Mouse (Mus musculus) kidney, postnatal 4 days (tissue): Measurements from ENCODE around the gene Stfa2l1.
"Not testable (repeated sequence)": the region's sequence is repeated elsewhere in the genome, so short reads cannot be mapped to it uniquely, and the experiment has no call there.

Source experiments
- DNase-seq, 2 experiments: peaks; one replicate each; pipeline ENCODE4 v3.0.0; 2021; ENCODE audit warnings: mixed read lengths in 2 of 2

Stfa2l1 gene

GRCm38 (mm10) chr16:36156402-36156975, at the start of gene Stfa2l1:
Gene Stfa2l1 (plus strand): TSS chr16:36156811.
- no peak for DNase-seq

GRCm38 (mm10) chr16:36111486-36111885, 45.1 kb upstream of the Stfa2l1 start:
- not testable (repeated sequence) for DNase-seq

- not testable (repeated sequence) for DNase-seq
Measured at GRCm38 (mm10) chr16:36115751-36116150, 40.9 kb upstream of the Stfa2l1 start.

GRCm38 (mm10) chr16:36128092-36128491, 28.5 kb upstream of the Stfa2l1 start:
- DNase-seq = peak; percentile 13 to 31

GRCm38 (mm10) chr16:36131141-36131540, 25.5 kb upstream of the Stfa2l1 start, which contains the start of gene Csta1:
Gene Csta1 (minus strand): TSS chr16:36131241.
- DNase-seq = no peak

GRCm38 (mm10) chr16:36138201-36138600, 18.4 kb upstream of the Stfa2l1 start:
- no peak for DNase-seq

GRCm38 (mm10) chr16:36167841-36168240, 11.2 kb downstream of the Stfa2l1 start:
- not testable (repeated sequence) for DNase-seq

GRCm38 (mm10) chr16:36176108-36176507, 19.5 kb downstream of the Stfa2l1 start:
- DNase-seq = no peak

- DNase-seq = no peak
Measured at GRCm38 (mm10) chr16:36179910-36180309, 23.3 kb downstream of the Stfa2l1 start.

- DNase-seq = not testable (repeated sequence)
Measured at GRCm38 (mm10) chr16:36183912-36184311, 27.3 kb downstream of the Stfa2l1 start, which contains the start of gene Gm5483. Gene Gm5483 (plus strand): TSS chr16:36184212.

GRCm38 (mm10) chr16:36199226-36199625, 42.6 kb downstream of the Stfa2l1 start:
- peak in 1 of 2 experiments; percentile 2 for DNase-seq

GRCm38 (mm10) chr16:36203846-36204245, 47.2 kb downstream of the Stfa2l1 start:
- peak; percentile 26 to 33 for DNase-seq

- DNase-seq = not testable (repeated sequence)
Measured at GRCm38 (mm10) chr16:36205684-36206083, 49.1 kb downstream of the Stfa2l1 start.

GRCm38 (mm10) chr16:36209967-36210453, 53.4 kb downstream of the Stfa2l1 start, which contains the start of gene Gm5416:
Gene Gm5416 (plus strand): TSS chr16:36210403.
- no peak for DNase-seq
